Mouse (Mus musculus) right cerebral cortex, postnatal 10 days (tissue): ENCODE measurements around the gene Dnajc7.

Experiments
- DNase-seq, 2 experiments: peaks; one replicate each; pipeline ENCODE4 v3.0.0; 2021; ENCODE audit warnings: low spot score in 2 of 2

The Dnajc7 gene

GRCm38 (mm10) chr11:100580275-100580674 lies 39.7 kb downstream of the Dnajc7 start:
- DNase-seq, result no peak

DNA sequence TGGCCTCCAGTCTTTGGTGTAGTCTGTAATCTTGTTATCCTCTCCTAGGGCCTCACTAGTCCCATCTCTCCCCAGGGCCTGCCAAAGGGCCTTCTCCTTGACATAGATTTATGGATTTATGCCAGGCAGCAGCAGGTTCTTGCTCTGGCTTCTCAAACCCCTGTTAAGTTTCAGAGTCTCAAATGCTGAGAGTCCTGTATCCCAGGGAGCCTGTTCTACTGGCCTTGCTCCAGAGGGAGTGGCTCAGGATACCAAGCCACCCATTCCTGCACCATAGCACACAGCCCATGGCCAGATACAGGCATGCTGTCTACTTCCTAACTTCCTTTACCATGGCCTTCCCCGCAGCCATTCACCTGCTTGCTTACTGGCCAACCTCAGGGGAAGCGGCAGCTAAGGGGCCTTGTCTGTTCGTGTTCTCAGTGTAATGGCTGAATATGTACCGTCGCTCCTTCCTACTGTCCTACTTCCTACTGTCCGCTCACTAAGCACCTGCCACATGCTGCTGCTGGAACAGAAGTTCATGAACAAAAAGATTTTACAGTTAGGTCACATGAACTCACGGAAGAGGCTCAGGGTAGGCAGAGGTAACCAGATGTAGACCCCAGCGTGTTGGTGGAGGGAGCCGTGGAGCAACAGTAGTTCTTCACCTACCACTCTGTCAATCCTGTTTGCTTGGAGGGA lies 40.7 kb downstream of the Dnajc7 start:
- no peak for DNase-seq

- peak in 1 of 2 experiments; percentile 47 for DNase-seq
Measured at GRCm38 (mm10) chr11:100577852-100578599, 41.9 kb downstream of the Dnajc7 start.

DNA sequence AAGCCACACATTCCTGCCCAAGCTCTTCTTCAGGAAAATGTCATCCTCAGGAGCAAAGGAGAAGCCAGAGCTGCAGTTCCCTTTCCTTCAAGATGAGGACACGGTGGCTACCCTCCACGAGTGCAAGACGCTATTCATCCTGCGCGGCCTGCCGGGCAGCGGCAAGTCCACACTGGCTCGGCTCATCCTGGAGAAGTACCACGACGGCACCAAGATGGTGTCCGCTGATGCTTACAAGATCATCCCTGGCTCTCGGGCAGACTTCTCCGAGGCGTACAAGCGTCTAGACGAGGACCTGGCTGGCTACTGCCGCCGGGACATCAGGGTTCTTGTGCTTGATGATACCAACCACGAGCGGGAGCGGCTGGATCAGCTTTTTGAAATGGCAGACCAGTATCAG lies 43.7 kb downstream of the Dnajc7 start:
- DNase-seq, result no peak

DNA sequence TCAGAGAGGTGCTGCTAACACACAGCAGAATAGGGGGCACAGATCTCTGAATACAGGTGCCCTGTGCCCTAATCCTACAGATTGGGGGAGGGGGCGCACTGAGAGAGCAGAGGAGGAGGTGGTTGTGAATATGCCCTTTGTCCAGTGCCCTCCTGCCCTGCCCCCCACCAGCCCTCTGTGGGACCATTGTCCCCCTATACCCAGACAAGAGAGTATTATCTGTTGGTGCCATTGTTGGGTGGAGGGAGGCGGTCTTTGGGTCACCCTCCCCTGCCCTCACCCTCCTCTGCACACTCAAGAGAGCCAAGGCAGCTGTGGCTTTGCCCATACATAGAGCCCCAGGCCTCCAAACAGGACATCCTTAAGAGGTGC lies 44.5 kb downstream of the Dnajc7 start:
- DNase-seq, result peak in 1 of 2 experiments; percentile 49

- DNase-seq, result peak; percentile 77 to 80
Measured at GRCm38 (mm10) chr11:100574708-100575483, 45.1 kb downstream of the Dnajc7 start, which contains the start of gene Cnp. Gene Cnp (plus strand): TSS chr11:100574904.

DNA sequence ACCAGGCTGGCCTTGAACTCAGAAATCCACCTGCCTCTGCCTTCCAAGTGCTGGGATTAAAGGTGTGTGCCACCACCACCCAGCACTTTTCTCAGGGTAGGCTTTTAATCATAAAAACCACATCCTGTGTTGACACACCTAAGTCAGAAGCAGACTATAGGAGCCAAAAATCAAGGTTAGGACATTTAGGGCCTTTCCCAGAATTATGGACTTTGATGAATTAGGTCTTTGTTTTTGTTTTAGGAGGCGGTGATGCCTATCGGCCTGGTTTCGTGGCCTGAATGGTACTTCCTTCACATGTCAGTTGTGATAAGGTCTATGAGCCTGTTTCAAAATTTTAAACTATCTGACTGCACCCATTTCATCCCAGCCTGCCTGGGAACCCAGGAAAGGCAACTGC lies 45.8 kb downstream of the Dnajc7 start:
- DNase-seq, result no peak

GRCm38 (mm10) chr11:100571202-100571567 lies 48.8 kb downstream of the Dnajc7 start:
- peak; percentile 57 to 59 for DNase-seq

- peak; percentile 81 to 85 for DNase-seq
Measured at GRCm38 (mm10) chr11:100570430-100571201, 49.4 kb downstream of the Dnajc7 start.

DNA sequence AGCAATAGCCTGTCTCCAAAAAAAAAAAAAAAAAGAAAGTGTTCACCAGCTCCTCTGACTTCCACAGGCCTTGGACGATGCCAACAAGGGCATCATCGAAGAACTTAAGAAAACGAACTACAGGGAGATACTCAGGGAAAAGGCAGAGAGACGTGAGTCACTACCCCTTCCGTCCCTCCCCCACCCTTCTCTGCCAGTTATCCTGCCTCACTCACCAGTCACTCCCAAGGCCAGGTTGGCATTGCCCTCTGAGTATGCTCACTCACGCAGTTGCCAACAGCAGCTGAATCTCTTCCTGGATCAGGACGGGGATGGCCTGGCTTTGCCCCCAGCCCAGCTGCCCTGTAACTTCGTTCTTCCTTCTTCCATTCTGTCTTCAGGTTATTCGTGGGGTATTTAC lies 50.2 kb downstream of the Dnajc7 start:
- DNase-seq, result no peak

GRCm38 (mm10) chr11:100568692-100569091 lies 51.3 kb downstream of the Dnajc7 start:
- DNase-seq, result no peak

- no peak for DNase-seq
Measured at GRCm38 (mm10) chr11:100567815-100568245, 52.1 kb downstream of the Dnajc7 start.

DNA sequence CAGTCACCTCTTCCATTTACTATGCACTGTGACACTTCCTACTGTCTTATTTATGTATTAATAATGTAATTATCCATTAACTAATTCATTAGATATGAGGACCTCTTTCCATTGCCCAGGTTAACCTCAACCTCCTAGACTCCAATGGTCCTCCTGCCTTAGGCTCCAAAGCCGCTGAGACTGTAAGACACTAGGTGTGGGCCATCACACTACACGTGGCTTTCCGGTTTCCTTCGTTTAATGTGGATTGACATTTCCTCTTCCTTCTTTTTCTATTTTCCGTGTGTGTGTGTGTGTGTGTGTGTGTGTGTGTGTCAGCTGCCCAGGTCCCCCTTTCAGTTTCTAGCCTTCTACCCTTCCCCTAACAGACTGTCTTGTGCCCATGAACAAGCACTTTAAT lies 52.7 kb downstream of the Dnajc7 start:
- no peak for DNase-seq

GRCm38 (mm10) chr11:100564703-100565102 lies 55.3 kb downstream of the Dnajc7 start:
- no peak for DNase-seq

GRCm38 (mm10) chr11:100564297-100564696 lies 55.7 kb downstream of the Dnajc7 start:
- peak; percentile 80 to 90 for DNase-seq

GRCm38 (mm10) chr11:100561748-100562147 lies 58.2 kb downstream of the Dnajc7 start:
- DNase-seq, result no peak

GRCm38 (mm10) chr11:100559476-100559875 lies 60.5 kb downstream of the Dnajc7 start:
- no peak for DNase-seq

GRCm38 (mm10) chr11:100557563-100557962 lies 62.4 kb downstream of the Dnajc7 start:
- DNase-seq, result no peak

DNA sequence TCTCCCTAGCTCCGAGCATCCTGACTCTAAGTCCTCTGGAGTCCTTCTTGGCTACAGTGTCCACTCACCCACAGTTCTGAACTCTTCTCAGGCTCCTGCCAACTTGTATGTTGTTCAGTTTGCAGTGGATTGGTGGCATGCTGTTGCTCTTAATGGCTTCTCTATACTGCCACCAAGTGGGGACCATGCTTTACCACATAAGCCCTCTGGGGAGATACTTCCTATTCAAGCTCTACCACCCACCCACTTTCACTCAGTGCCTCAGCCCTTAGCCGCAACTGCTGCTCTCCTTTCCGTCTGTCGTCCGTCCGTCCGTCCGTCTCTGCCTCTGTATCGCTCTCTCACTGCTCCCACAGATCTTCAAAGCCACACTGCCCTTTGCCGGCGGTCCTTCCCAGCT lies 64.4 kb downstream of the Dnajc7 start:
- DNase-seq, result peak; percentile 72 to 79

DNA sequence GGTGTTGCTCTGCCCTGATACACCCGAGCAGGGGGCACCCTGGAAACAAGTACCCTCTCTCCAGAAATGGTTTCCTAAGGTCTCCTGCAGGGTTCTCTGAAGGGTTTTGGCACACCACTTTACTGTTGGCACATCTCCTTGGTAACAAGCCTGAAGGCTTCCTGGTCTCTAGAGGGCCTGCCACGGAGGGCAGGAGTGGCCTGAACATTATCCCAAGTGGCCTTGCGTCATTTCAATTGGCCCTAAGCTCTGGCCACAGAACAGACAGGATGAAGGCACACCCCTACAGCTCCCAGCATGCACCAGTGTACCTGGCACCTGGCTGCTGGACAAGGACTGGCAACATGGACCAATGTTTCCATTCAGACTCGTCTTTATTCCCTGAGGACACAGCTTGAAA lies 67.1 kb downstream of the Dnajc7 start:
- no peak for DNase-seq

- no peak for DNase-seq
Measured at GRCm38 (mm10) chr11:100550101-100550500, 69.9 kb downstream of the Dnajc7 start.

DNA sequence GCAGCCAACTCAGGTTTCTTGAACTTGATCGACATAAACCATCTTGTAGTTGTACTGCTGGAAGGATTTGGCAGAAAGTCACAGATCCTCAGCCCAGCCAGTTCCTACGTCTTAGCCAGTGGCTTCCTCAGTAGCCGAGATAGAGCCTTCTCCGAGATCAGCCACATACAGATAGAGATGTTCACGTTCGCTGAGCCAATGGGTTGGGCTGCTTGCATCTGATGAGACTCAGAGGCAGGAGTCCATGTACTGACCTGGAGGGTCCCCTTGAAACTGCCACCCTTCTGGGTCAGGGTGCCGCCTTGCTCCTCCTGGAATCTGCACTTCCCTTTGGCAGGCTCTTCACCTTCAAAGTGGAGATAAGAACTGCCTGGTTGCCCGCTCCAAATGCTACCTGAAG lies 70.5 kb downstream of the Dnajc7 start:
- no peak for DNase-seq
